In genomic region chr1:143916587-143916986, GRCm38 (mm10) we compare ENCODE assay signal across 9 mouse cellular contexts.
DNase-seq lines count a peak whose midpoint lies in the region; ATAC-seq and TF ChIP-seq lines count a peak whose summit lies in the region.
"Had no signal": no experiment of that assay in that cellular context is flagged by ENCODE, and none has a peak within 500 bp of the region (broad histone marks: within the 10 kb centered on the region; RNA-seq: fewer than 3 reads in every experiment).

No protein-coding gene starts in this region.

- TF ChIP-seq EP300 in stomach, postnatal 0 days (optimal IDR thresholded peaks at IDR 0.05), result no peak

- no peaks in the 10 kb centered on the region for H3K4me1 ChIP-seq in kidney, adult 2 months (ENCODE audit: control insufficient read depth, insufficient read depth, low read length)
- no peaks in the 10 kb centered on the region for H3K4me1 ChIP-seq in stomach, postnatal 0 days (replicated peaks; ENCODE audit: control insufficient read depth, insufficient read depth)
- H3K4me1 ChIP-seq: heart, embryonic 15.5 days had no signal

- peak; percentile 60 for DNase-seq in kidney, adult 2 months
- no peak for DNase-seq in kidney, adult 18-20 months
- DNase-seq in heart, postnatal 10 days, result peak; percentile 33 to 36
- peak; percentile 44 for DNase-seq in lung, postnatal 10 days
- no peak for DNase-seq in stomach, postnatal 0 days (ENCODE audit: low spot score)
- no peak for DNase-seq in left cerebral cortex, adult 18-20 months (ENCODE audit: low spot score in 2 of 2)
- DNase-seq in embryo, embryonic 9.5 days (ENCODE audit: extremely low spot score), result no peak

- H3K4me3 ChIP-seq in kidney, adult 2 months (ENCODE audit: insufficient read depth, low read depth, low read length), result no peak overlapping the region
- H3K4me3 ChIP-seq in stomach, postnatal 0 days (ENCODE audit: low read depth, low read length), result no peak overlapping the region
- H3K4me3 ChIP-seq: heart, embryonic 15.5 days had no signal

- H3K9me3 ChIP-seq in stomach, postnatal 0 days (ENCODE audit: control insufficient read depth, low read length), result no peaks in the 10 kb centered on the region
- H3K9me3 ChIP-seq: heart, embryonic 15.5 days had no signal

- H3K9ac ChIP-seq in stomach, postnatal 0 days (ENCODE audit: low read length), result no peak overlapping the region
- H3K9ac ChIP-seq: heart, embryonic 15.5 days had no signal

- intact Hi-C loops in heart, postnatal 10 days (cut with DNase I), result no loop called here

- 50% methylated on average over 9 of the region's 9 CpGs for WGBS in kidney, adult 2 months
- WGBS in stomach, postnatal 0 days, result 70% methylated on average over 9 of the region's 9 CpGs

- TF ChIP-seq CTCF in kidney, adult 2 months (conservative IDR thresholded peaks at IDR 0.05; ENCODE audit: insufficient read depth, insufficient read length, low read depth, low read length), result no peak
- no peak for TF ChIP-seq CTCF in stomach, postnatal 0 days (IDR thresholded peaks at IDR 0.05; ENCODE audit: low read depth)

- H3K27ac ChIP-seq in kidney, adult 2 months (ENCODE audit: insufficient read depth, low read depth, low read length), result peak overlapping the region; percentile 64; the same call in 1 of the 2 replicates
- H3K27ac ChIP-seq in stomach, postnatal 0 days (replicated peaks), result peak overlapping the region; percentile 46; the same call in 1 of the 2 replicates

- TF ChIP-seq POLR2A in kidney, adult 2 months (IDR thresholded peaks at IDR 0.05; ENCODE audit: low read depth, low read length), result no peak

- H3K27me3 ChIP-seq in kidney, adult 2 months (replicated peaks; ENCODE audit: control insufficient read depth, insufficient read depth, low read length), result no peaks in the 10 kb centered on the region
- H3K27me3 ChIP-seq in stomach, postnatal 0 days (ENCODE audit: control insufficient read depth, insufficient read depth, low read length), result no peaks in the 10 kb centered on the region
- H3K27me3 ChIP-seq: heart, embryonic 15.5 days had no signal

- no peak for ATAC-seq in stomach, postnatal 0 days (ENCODE audit: low FRiP score, low TSS enrichment)
- no peak for ATAC-seq in erythroid progenitor cell, adult 5-6 weeks (replicated peaks; ENCODE audit: low FRiP score, poor library complexity, severe bottlenecking)

- no peak overlapping the region for H3K4me2 ChIP-seq in stomach, postnatal 0 days (replicated peaks; ENCODE audit: low read depth)
- H3K4me2 ChIP-seq: heart, embryonic 15.5 days had no signal

- no peaks in the 10 kb centered on the region for H3K36me3 ChIP-seq in kidney, adult 2 months (ENCODE audit: control insufficient read depth, insufficient read depth, low read length)
- H3K36me3 ChIP-seq in stomach, postnatal 0 days (ENCODE audit: control insufficient read depth, insufficient read depth, low read length), result no peaks in the 10 kb centered on the region
- H3K36me3 ChIP-seq: heart, embryonic 15.5 days had no signal

Comparison
In these comparisons a context has a peak if more than half of its experiments do, and no peak if none do; other contexts are left out.
1. DNase-seq: peak in kidney, adult 2 months (single experiment), heart, postnatal 10 days (2 of 2) and lung, postnatal 10 days (single experiment); none in kidney, adult 18-20 months (single experiment), stomach, postnatal 0 days (single experiment), left cerebral cortex, adult 18-20 months (0 of 2) and embryo, embryonic 9.5 days (single experiment).